Mouse (Mus musculus): ENCODE data around the gene Mrpl16. TPM values are rescaled to one million over a fixed set of nuclear protein-coding genes. Genes with fewer than 3 reads are reported as not detected.
A peak's percentile ranks its signal among the peaks of the same experiment; 100 is the strongest.

The Mrpl16 gene
- polyA plus RNA-seq, 1 experiment from 2014 or later = 27.5 TPM

GRCm38 (mm10) chr19:11765059-11765458, 5.1 kb upstream of the Mrpl16 start:
- no peak overlapping the region for H3K9ac ChIP-seq (ENCODE audit: low read depth, low read length)
- ATAC-seq (ENCODE audit: low read depth) = no peak
- H3K36me3 ChIP-seq (ENCODE audit: control insufficient read depth, insufficient read depth) = no peaks in the 10 kb centered on the region
- H3K27me3 ChIP-seq (ENCODE audit: control insufficient read depth, insufficient read depth, low read depth, low read length) = no peaks in the 10 kb centered on the region
- no peak overlapping the region for H3K4me3 ChIP-seq (ENCODE audit: low read depth, low read length)
- no peaks in the 10 kb centered on the region; the same call in 1 of the 2 replicates for H3K4me1 ChIP-seq (ENCODE audit: control insufficient read depth, low read depth, low read length)
- H3K4me2 ChIP-seq (ENCODE audit: low read depth, low read length) = no peak overlapping the region
- H3K9me3 ChIP-seq (replicated peaks; ENCODE audit: control insufficient read depth, low read length) = no peaks in the 10 kb centered on the region
- WGBS (ENCODE audit: insufficient replicate concordance) = 70% methylated on average over 3 of the region's 3 CpGs
- no peak overlapping the region for H3K27ac ChIP-seq (ENCODE audit: low read length)

- H3K27ac ChIP-seq (ENCODE audit: low read length) = 0 out of 2 replicates have a peak overlapping the region, but pooled peaks have one; percentile 16
- 36% methylated on average over 4 of the region's 4 CpGs for WGBS (ENCODE audit: insufficient replicate concordance)
- H3K9ac ChIP-seq (ENCODE audit: low read depth, low read length) = no peak overlapping the region
- H3K9me3 ChIP-seq (replicated peaks; ENCODE audit: control insufficient read depth, low read length) = no peaks in the 10 kb centered on the region
- no peak overlapping the region for H3K4me3 ChIP-seq (ENCODE audit: low read depth, low read length)
- no peaks in the 10 kb centered on the region for H3K27me3 ChIP-seq (ENCODE audit: control insufficient read depth, insufficient read depth, low read depth, low read length)
- ATAC-seq (ENCODE audit: low read depth) = no peak
- H3K36me3 ChIP-seq (ENCODE audit: control insufficient read depth, insufficient read depth) = no peaks in the 10 kb centered on the region
- H3K4me2 ChIP-seq (ENCODE audit: low read depth, low read length) = no peak overlapping the region
- peaks cover 5% of the 10 kb centered on the region for H3K4me1 ChIP-seq (ENCODE audit: control insufficient read depth, low read depth, low read length)
These were observed 3.8 kb upstream of the Mrpl16 start for GRCm38 (mm10) chr19:11766413-11766812.

GRCm38 (mm10) chr19:11768163-11768562, 2.0 kb upstream of the Mrpl16 start:
- H3K9ac ChIP-seq (ENCODE audit: low read depth, low read length) = no peak overlapping the region
- no peak overlapping the region for H3K4me2 ChIP-seq (ENCODE audit: low read depth, low read length)
- H3K4me1 ChIP-seq (ENCODE audit: control insufficient read depth, low read depth, low read length) = peaks cover 5% of the 10 kb centered on the region
- no peak overlapping the region for H3K4me3 ChIP-seq (ENCODE audit: low read depth, low read length)
- WGBS (ENCODE audit: insufficient replicate concordance) = 4% methylated on average over 3 of the region's 3 CpGs
- no peaks in the 10 kb centered on the region for H3K27me3 ChIP-seq (ENCODE audit: control insufficient read depth, insufficient read depth, low read depth, low read length)
- peaks cover 2% of the 10 kb centered on the region; the same call in 1 of the 2 replicates for H3K36me3 ChIP-seq (ENCODE audit: control insufficient read depth, insufficient read depth)
- H3K27ac ChIP-seq (ENCODE audit: low read length) = no peak overlapping the region
- no peak for ATAC-seq (ENCODE audit: low read depth)
- no peaks in the 10 kb centered on the region for H3K9me3 ChIP-seq (replicated peaks; ENCODE audit: control insufficient read depth, low read length)

- H3K36me3 ChIP-seq (ENCODE audit: control insufficient read depth, insufficient read depth) = peaks cover 6% of the 10 kb centered on the region; the same call in 1 of the 2 replicates
- no peaks in the 10 kb centered on the region for H3K27me3 ChIP-seq (ENCODE audit: control insufficient read depth, insufficient read depth, low read depth, low read length)
- no peak overlapping the region for H3K9ac ChIP-seq (ENCODE audit: low read depth, low read length)
- peaks cover 5% of the 10 kb centered on the region for H3K4me1 ChIP-seq (ENCODE audit: control insufficient read depth, low read depth, low read length)
- H3K27ac ChIP-seq (ENCODE audit: low read length) = no peak overlapping the region
- H3K4me3 ChIP-seq (ENCODE audit: low read depth, low read length) = peak overlapping the region; percentile 76
- H3K4me2 ChIP-seq (ENCODE audit: low read depth, low read length) = peak overlapping the region; percentile 69
- ATAC-seq (ENCODE audit: low read depth) = no peak
- WGBS (ENCODE audit: insufficient replicate concordance) = 74% methylated on average over 5 of the region's 5 CpGs
- no peaks in the 10 kb centered on the region for H3K9me3 ChIP-seq (replicated peaks; ENCODE audit: control insufficient read depth, low read length)
These were observed 802 bp upstream of the Mrpl16 start for GRCm38 (mm10) chr19:11769257-11769920.

- H3K27me3 ChIP-seq (ENCODE audit: control insufficient read depth, insufficient read depth, low read depth, low read length) = no peaks in the 10 kb centered on the region
- no peak overlapping the region for H3K4me3 ChIP-seq (ENCODE audit: low read depth, low read length)
- H3K9ac ChIP-seq (ENCODE audit: low read depth, low read length) = no peak overlapping the region
- no peak overlapping the region for H3K4me2 ChIP-seq (ENCODE audit: low read depth, low read length)
- WGBS (ENCODE audit: insufficient replicate concordance) = 45% methylated on average over 7 of the region's 7 CpGs
- peaks cover 9% of the 10 kb centered on the region; the same call in 1 of the 2 replicates for H3K36me3 ChIP-seq (ENCODE audit: control insufficient read depth, insufficient read depth)
- no peak overlapping the region for H3K27ac ChIP-seq (ENCODE audit: low read length)
- no peaks in the 10 kb centered on the region for H3K9me3 ChIP-seq (replicated peaks; ENCODE audit: control insufficient read depth, low read length)
- no peaks in the 10 kb centered on the region for H3K4me1 ChIP-seq (ENCODE audit: control insufficient read depth, low read depth, low read length)
- no peak for ATAC-seq (ENCODE audit: low read depth)
These were observed 7.1 kb downstream of the Mrpl16 start for GRCm38 (mm10) chr19:11777191-11777865.

GRCm38 (mm10) chr19:11785409-11786154, 15.4 kb downstream of the Mrpl16 start:
- WGBS (ENCODE audit: insufficient replicate concordance) = 74% methylated on average over 14 of the region's 14 CpGs
- H3K9ac ChIP-seq (ENCODE audit: low read depth, low read length) = no peak overlapping the region
- H3K4me2 ChIP-seq (ENCODE audit: low read depth, low read length) = no peak overlapping the region
- H3K36me3 ChIP-seq (ENCODE audit: control insufficient read depth, insufficient read depth) = no peaks in the 10 kb centered on the region
- ATAC-seq (ENCODE audit: low read depth) = no peak
- H3K9me3 ChIP-seq (replicated peaks; ENCODE audit: control insufficient read depth, low read length) = no peaks in the 10 kb centered on the region
- H3K4me3 ChIP-seq (ENCODE audit: low read depth, low read length) = no peak overlapping the region
- no peaks in the 10 kb centered on the region for H3K4me1 ChIP-seq (ENCODE audit: control insufficient read depth, low read depth, low read length)
- H3K27ac ChIP-seq (ENCODE audit: low read length) = no peak overlapping the region
- H3K27me3 ChIP-seq (ENCODE audit: control insufficient read depth, insufficient read depth, low read depth, low read length) = no peaks in the 10 kb centered on the region

- no peak for ATAC-seq (ENCODE audit: low read depth)
- Histone ChIP-seq H3K4me2 (ENCODE audit: low read depth, low read length) (no peak overlapping the region), H3K36me3 (ENCODE audit: control insufficient read depth, insufficient read depth) (no peaks in the 10 kb centered on the region), H3K4me1 (ENCODE audit: control insufficient read depth, low read depth, low read length) (no peaks in the 10 kb centered on the region), H3K27ac (ENCODE audit: low read length) (no peak overlapping the region), H3K4me3 (ENCODE audit: low read depth, low read length) (no peak overlapping the region), H3K9me3 (replicated peaks; ENCODE audit: control insufficient read depth, low read length) (no peaks in the 10 kb centered on the region), H3K9ac (ENCODE audit: low read depth, low read length) (no peak overlapping the region), H3K27me3 (ENCODE audit: control insufficient read depth, insufficient read depth, low read depth, low read length) (no peaks in the 10 kb centered on the region)
- WGBS (ENCODE audit: insufficient replicate concordance) = 72% methylated on average over 6 of the region's 6 CpGs
These were observed 17.6 kb downstream of the Mrpl16 start for GRCm38 (mm10) chr19:11787826-11788225.

GRCm38 (mm10) chr19:11788876-11789275, 18.7 kb downstream of the Mrpl16 start:
- Histone ChIP-seq H3K4me3 (ENCODE audit: low read depth, low read length) (no peak overlapping the region), H3K27me3 (ENCODE audit: control insufficient read depth, insufficient read depth, low read depth, low read length) (no peaks in the 10 kb centered on the region), H3K27ac (ENCODE audit: low read length) (no peak overlapping the region), H3K4me1 (ENCODE audit: control insufficient read depth, low read depth, low read length) (no peaks in the 10 kb centered on the region), H3K4me2 (ENCODE audit: low read depth, low read length) (no peak overlapping the region), H3K36me3 (ENCODE audit: control insufficient read depth, insufficient read depth) (no peaks in the 10 kb centered on the region), H3K9me3 (replicated peaks; ENCODE audit: control insufficient read depth, low read length) (no peaks in the 10 kb centered on the region), H3K9ac (ENCODE audit: low read depth, low read length) (no peak overlapping the region)
- ATAC-seq (ENCODE audit: low read depth) = no peak
- WGBS (ENCODE audit: insufficient replicate concordance) = 70% methylated on average over 6 of the region's 6 CpGs

GRCm38 (mm10) chr19:11791825-11792224, 21.6 kb downstream of the Mrpl16 start:
- Histone ChIP-seq H3K4me3 (ENCODE audit: low read depth, low read length) (no peak overlapping the region), H3K27ac (ENCODE audit: low read length) (no peak overlapping the region), H3K4me2 (ENCODE audit: low read depth, low read length) (no peak overlapping the region), H3K36me3 (ENCODE audit: control insufficient read depth, insufficient read depth) (no peaks in the 10 kb centered on the region), H3K27me3 (ENCODE audit: control insufficient read depth, insufficient read depth, low read depth, low read length) (no peaks in the 10 kb centered on the region), H3K4me1 (ENCODE audit: control insufficient read depth, low read depth, low read length) (no peaks in the 10 kb centered on the region), H3K9ac (ENCODE audit: low read depth, low read length) (no peak overlapping the region), H3K9me3 (replicated peaks; ENCODE audit: control insufficient read depth, low read length) (no peaks in the 10 kb centered on the region)
- 36% methylated on average over 5 of the region's 5 CpGs for WGBS (ENCODE audit: insufficient replicate concordance)
- no peak for ATAC-seq (ENCODE audit: low read depth)

All from liver, embryonic 16.5 days (tissue).